Mouse (Mus musculus) ES-Bruce4 (cell line): Measurements from ENCODE around the gene Gm9857. TPM values are rescaled to one million over a fixed set of nuclear protein-coding genes. Genes with fewer than 3 reads are reported as not detected.

Experiments
- H3K27ac ChIP-seq: 2 replicates; pipeline ENCODE4 v1.5.1; 2012; ENCODE audit warnings: low read length, inconsistent platforms; ENCODE audit not compliant: insufficient read depth
- H3K27me3 ChIP-seq: 2 replicates; pipeline ENCODE4 v1.6.1; 2012; ENCODE audit warnings: mild to moderate bottlenecking, low read length, inconsistent platforms; ENCODE audit not compliant: control insufficient read depth, poor library complexity, insufficient read depth, severe bottlenecking
- H3K36me3 ChIP-seq: 2 replicates; pipeline ENCODE4 v1.6.1; 2012; ENCODE audit warnings: inconsistent platforms, mild to moderate bottlenecking, low read length, moderate library complexity; ENCODE audit not compliant: control insufficient read depth, poor library complexity, insufficient read depth, severe bottlenecking
- H3K4me1 ChIP-seq: one replicate; pipeline ENCODE4 v1.8.1; 2011; ENCODE audit warnings: low read length; ENCODE audit not compliant: control insufficient read depth, insufficient read depth
- H3K4me3 ChIP-seq: 2 replicates; pipeline ENCODE4 v1.5.1; 2011; ENCODE audit warnings: low read depth, mild to moderate bottlenecking, low read length
- H3K9ac ChIP-seq: 2 replicates; pipeline ENCODE4 v1.6.1; 2012; ENCODE audit warnings: low read depth, mild to moderate bottlenecking, inconsistent platforms; ENCODE audit not compliant: poor library complexity, severe bottlenecking
- H3K9me3 ChIP-seq: replicated peaks from 2 replicates; pipeline ENCODE4 v1.6.1; 2012; ENCODE audit warnings: mild to moderate bottlenecking, low read length, inconsistent platforms; ENCODE audit not compliant: control insufficient read depth, poor library complexity, insufficient read depth, severe bottlenecking
- CTCF ChIP-seq: IDR thresholded peaks from one replicate; pipeline ENCODE4 v1.8.1; 2011; ENCODE audit warnings: low read depth, low read length
- EP300 ChIP-seq: IDR thresholded peaks from 2 replicates; pipeline ENCODE4 v1.6.1; 2011; ENCODE audit warnings: low read depth, low read length; ENCODE audit not compliant: insufficient read depth
- POLR2A ChIP-seq: IDR thresholded peaks from one replicate; pipeline ENCODE4 v1.8.1; 2011; ENCODE audit warnings: low read length; ENCODE audit not compliant: insufficient read depth
- polyA plus RNA-seq: library from polyadenylated mRNA; stranded (reverse); fragments of >200 nt; gene quantifications from 2 replicates; pipeline ENCODE4 v1.2.4, GENCODE M21; 2011; ENCODE audit warnings: low read depth; ENCODE audit not compliant: missing spikeins, insufficient read depth, insufficient read length

Gene Gm9857
- polyA plus RNA-seq, 1 experiment: not detected

GRCm38 (mm10) chr3:108977340-108978030 lies 37.2 kb upstream of the Gm9857 start:
- H3K9ac ChIP-seq: no peak overlapping the region
- no peaks in the 10 kb centered on the region for H3K36me3 ChIP-seq
- H3K4me1 ChIP-seq: no peaks in the 10 kb centered on the region
- no peak for TF ChIP-seq POLR2A
- peak; percentile 22 for TF ChIP-seq CTCF
- no peak for TF ChIP-seq EP300
- H3K4me3 ChIP-seq: no peak overlapping the region
- H3K9me3 ChIP-seq: no peaks in the 10 kb centered on the region; the same call in 1 of the 2 replicates
- no peaks in the 10 kb centered on the region for H3K27me3 ChIP-seq
- no peak overlapping the region for H3K27ac ChIP-seq

DNA sequence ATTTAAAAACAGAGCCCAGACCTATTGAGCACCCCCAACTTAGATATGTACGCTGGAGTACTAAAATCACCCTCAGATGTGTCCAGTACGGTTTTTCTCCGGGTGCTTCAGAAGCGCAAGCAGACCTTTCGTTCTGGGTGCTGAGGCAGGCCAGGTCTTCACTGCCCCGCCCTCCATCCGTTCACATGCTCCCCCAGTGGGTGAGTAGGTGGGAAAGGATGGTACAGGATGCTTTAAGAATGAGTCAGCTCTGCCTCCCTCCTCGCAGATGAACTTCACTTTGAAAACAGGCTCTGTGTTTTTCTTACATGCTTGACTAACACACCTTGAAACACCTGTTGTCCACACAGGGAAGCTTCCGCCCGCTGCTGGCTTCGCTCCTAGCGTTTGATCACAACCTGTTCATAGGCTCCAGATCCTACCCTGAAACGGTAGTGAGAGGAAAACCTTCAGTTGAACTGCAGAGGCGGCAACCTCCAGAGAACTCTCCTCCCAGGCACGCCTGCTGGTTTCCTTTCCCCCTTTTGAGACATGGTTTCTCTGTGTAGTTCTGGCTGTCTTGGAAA lies 34.8 kb upstream of the Gm9857 start:
- Histone ChIP-seq H3K27ac (no peak overlapping the region), H3K9me3 (no peaks in the 10 kb centered on the region; the same call in 1 of the 2 replicates), H3K36me3 (no peaks in the 10 kb centered on the region), H3K4me3 (no peak overlapping the region), H3K9ac (no peak overlapping the region), H3K27me3 (no peaks in the 10 kb centered on the region), H3K4me1 (no peaks in the 10 kb centered on the region)
- no peak for TF ChIP-seq POLR2A
- TF ChIP-seq CTCF: no peak
- no peak for TF ChIP-seq EP300

DNA sequence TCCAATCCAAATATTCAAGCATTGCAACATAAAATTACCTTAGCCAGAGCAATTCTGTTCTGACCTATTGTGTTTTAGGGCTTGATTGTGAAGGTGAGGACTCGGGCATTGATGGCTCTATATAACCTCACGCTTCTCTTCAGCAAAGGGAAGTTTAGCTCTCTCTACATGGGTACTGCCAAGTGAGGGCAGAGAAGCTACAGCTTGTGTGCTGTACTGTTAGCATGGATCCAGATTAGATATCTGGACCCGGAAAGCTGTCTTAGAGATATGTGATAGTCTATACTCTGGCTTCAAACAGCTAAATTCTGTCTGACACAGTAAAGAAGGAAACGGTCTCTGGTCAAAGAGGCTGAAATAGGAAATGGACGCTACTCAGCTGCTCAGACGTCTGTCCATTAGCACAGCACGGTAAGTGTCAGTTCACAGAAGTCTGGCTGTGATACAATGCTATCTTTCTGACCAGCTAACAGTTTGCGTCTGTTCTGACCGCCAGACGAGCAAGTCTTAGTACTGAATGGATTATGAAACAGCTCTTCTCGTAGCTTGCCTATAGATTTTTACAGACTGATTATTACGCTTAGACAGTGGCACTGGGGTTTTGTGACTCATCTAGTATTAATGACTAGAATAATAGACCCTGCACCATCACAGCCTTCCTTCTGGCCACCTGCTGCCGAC lies 33.9 kb upstream of the Gm9857 start:
- Histone ChIP-seq H3K9ac (no peak overlapping the region), H3K27me3 (no peaks in the 10 kb centered on the region), H3K36me3 (no peaks in the 10 kb centered on the region), H3K9me3 (no peaks in the 10 kb centered on the region; the same call in 1 of the 2 replicates), H3K27ac (no peak overlapping the region), H3K4me1 (no peaks in the 10 kb centered on the region), H3K4me3 (no peak overlapping the region)
- TF ChIP-seq EP300 (no peak), CTCF (no peak), POLR2A (no peak)

GRCm38 (mm10) chr3:108966051-108966450 lies 25.8 kb upstream of the Gm9857 start:
- Histone ChIP-seq H3K27ac (no peak overlapping the region), H3K9me3 (no peaks in the 10 kb centered on the region), H3K9ac (no peak overlapping the region), H3K4me1 (no peaks in the 10 kb centered on the region), H3K4me3 (no peak overlapping the region), H3K36me3 (no peaks in the 10 kb centered on the region), H3K27me3 (no peaks in the 10 kb centered on the region)
- TF ChIP-seq POLR2A (no peak), CTCF (no peak), EP300 (no peak)

- Histone ChIP-seq H3K27ac (no peak overlapping the region), H3K27me3 (no peaks in the 10 kb centered on the region), H3K4me3 (no peak overlapping the region), H3K4me1 (no peaks in the 10 kb centered on the region), H3K36me3 (no peaks in the 10 kb centered on the region), H3K9me3 (no peaks in the 10 kb centered on the region), H3K9ac (no peak overlapping the region)
- peak; percentile 45 for TF ChIP-seq CTCF
- TF ChIP-seq EP300: no peak
These were observed 24.3 kb upstream of the Gm9857 start for GRCm38 (mm10) chr3:108964361-108965044.
